Mouse (Mus musculus): ENCODE data around the gene Gm8257.
"Not testable (repeated sequence)": the region's sequence is repeated elsewhere in the genome, so short reads cannot be mapped to it uniquely, and the experiment has no call there.

Gm8257 gene

DNA sequence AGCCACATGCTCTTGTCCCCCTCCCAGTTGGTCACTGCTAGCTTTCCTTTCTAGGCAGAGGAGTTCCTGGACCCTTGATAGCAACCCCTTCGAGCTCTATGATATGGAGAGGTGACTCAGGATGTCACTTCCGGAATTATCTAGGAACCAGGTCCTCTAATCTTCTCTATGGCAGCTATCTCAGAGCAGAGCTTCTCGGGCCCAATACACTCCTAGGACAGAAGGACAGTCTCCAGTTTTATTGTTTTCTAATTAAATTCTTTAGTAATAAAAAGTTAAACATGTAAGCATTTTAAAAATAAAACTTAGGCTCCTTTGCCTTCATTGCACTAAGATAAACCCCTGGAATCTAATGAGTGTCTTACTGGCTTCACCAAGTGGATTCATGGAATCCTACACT is at the start of gene Gm8257:
TSS of gene Gm8257 (minus strand) at position 101 of the 400 bp plus-strand sequence.
- DNase-seq, result not testable (repeated sequence)

DNA sequence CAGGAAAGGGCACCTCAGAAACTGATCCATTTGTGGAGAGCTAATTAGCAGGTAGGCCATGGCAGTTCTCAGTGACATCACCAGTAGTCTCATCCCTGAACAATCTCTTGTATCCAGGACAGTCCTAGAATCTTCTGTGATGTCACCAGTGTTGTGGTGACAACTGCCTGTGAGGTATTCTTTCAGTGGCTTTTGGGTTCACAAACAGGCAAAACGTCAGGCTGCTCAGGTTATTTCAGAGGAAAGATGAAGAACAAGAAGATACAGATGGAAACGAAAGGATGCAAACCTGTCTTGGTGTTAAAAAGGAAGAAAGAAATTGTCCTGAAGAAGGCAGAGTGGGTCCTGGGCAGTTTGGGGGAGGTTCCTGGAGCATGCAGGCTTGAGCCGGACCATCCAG is 44.0 kb upstream of the Gm8257 start, which contains the start of gene Gm8267:
TSS of gene Gm8267 (minus strand) at position 101 of the 400 bp plus-strand sequence.
- no peak for DNase-seq

DNA sequence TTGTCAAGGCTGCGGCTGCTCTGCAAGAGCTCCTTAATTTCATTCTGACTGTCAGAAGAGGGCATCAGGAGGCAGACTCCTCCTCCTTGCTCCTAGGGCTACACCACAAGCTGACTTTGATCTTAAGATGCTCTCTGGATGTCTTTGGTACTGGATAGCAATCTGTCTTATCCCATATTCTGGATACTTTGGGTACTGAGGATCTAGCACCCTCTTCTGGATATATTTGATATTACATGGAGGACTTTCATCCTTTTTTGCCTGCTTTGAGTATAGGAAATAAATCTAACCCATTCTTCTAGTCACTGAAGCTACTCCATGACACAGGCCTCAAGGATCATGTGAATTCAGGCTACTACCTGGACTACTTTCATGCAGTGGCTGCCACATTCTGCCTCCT is 36.5 kb upstream of the Gm8257 start:
- not testable (repeated sequence) for DNase-seq

DNA sequence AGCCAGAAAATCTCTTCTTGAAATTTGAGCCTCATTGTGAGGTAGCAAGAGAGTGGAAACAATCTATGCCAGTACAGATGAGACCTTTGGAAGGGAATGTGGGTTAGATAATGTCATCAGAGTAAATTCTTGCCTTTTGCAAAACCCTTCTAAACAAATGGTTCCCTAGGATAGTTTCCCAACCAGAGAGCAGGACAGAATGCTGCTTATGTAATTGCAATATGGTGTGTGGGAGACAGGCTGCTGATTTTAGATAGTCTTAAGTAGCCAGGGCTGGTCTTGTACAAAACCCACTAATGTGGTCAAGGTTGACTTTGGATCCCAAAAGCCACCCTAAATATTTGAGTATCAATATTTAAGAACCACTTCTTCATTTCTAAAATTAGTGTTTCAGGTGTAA is 24.5 kb upstream of the Gm8257 start:
- DNase-seq, result not testable (repeated sequence)

DNA sequence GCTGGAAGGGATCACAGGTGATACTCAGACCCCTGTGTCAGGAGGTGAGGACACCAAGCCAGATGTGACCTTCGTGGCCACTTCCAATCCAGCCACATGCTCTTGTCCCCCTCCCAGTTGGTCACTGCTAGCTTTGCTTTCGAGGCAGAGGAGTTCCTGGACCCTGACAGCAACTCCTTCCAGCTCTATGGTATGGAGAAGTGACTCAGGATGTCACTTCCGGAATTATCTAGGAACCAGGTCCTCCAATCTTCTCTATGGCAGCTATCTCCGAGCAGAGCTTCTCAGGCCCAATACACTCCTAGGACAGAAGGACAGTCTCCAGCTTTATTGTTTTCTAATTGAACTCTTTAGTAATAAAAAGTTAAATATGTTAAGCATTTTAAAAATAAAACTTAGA is 78.5 kb downstream of the Gm8257 start, which contains the start of gene Gm5624:
TSS of gene Gm5624 (minus strand) at position 202 of the 400 bp plus-strand sequence.
- DNase-seq, result not testable (repeated sequence)

All from right cerebral cortex, postnatal 14 days (tissue).